Mouse (Mus musculus): ENCODE data around the gene Tas2r103. TPM values are rescaled to one million over a fixed set of nuclear protein-coding genes. Genes with fewer than 3 reads are reported as not detected.

Gene Tas2r103
- not detected in 2 replicates for polyA plus RNA-seq (2012; rRNA removed)

DNA sequence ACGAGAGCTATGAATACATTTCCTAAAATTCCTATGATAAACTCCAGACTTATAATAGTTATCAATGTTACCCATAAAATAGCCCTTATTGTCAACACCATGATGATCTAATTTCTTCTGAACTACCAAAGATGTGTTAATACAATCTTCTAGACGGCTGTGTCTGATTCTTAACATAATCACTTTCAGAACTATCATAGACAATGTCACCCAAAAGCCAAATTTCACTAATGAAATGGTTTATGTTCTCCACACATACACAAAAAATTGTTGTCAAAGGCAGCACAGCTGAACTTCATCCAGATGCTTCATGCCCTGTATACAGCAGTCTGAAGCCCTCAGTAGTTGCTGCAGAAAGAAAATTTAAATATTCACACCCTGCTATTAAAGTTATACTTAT is at the start of gene Tas2r103:
Gene Tas2r103, minus strand, starts transcription at position 101 of the 400 bp plus-strand sequence.

DNA sequence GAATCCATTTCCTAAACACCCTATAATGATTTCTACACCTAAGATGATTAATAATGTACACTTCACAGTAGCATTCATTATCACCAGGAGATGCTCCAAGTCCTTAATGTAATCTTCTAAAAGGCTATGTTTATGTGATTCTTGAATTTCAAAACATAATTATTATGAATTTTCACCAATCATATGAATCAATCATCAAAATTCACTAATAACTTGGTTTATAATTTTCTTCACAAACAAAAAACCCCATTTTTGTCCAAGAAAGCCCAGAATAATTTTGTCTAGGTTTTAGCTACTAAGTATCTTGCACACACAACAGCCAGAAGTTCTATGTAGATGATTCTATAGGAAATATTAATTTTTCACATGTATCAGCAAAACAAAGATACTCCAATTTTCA is 18.8 kb upstream of the Tas2r103 start, which contains the start of gene Tas2r140:
Gene Tas2r140, minus strand, starts transcription at position 101 of the 400 bp plus-strand sequence.

Other genes with a start within 250 kb of the Tas2r103 start
- gene Tas2r117, start 234.3 kb downstream of the Tas2r103 start, polyA plus RNA-seq (2012; rRNA removed) = not detected in 2 replicates
- gene Tas2r123, start 190.0 kb downstream of the Tas2r103 start, polyA plus RNA-seq (2012; rRNA removed) = not detected in 2 replicates
- not detected in 2 replicates for gene Tas2r116, start 181.7 kb downstream of the Tas2r103 start, polyA plus RNA-seq (2012; rRNA removed)
- not detected in 2 replicates for gene Tas2r110, start 169.1 kb downstream of the Tas2r103 start, polyA plus RNA-seq (2012; rRNA removed)
- gene Tas2r113, start 144.1 kb downstream of the Tas2r103 start, polyA plus RNA-seq (2012; rRNA removed) = not detected in 2 replicates
- gene Tas2r125, start 127.5 kb downstream of the Tas2r103 start, polyA plus RNA-seq (2012; rRNA removed) = not detected in 2 replicates
- not detected in 2 replicates for gene Tas2r129, start 86.0 kb downstream of the Tas2r103 start, polyA plus RNA-seq (2012; rRNA removed)
- not detected in 2 replicates for gene Tas2r131, start 79.2 kb downstream of the Tas2r103 start, polyA plus RNA-seq (2012; rRNA removed)
- not detected in 2 replicates for gene Tas2r109, start 56.1 kb downstream of the Tas2r103 start, polyA plus RNA-seq (2012; rRNA removed)
- gene Tas2r140, start 18.7 kb upstream of the Tas2r103 start, polyA plus RNA-seq (2012; rRNA removed) = not detected in 2 replicates
- 24.5 and 29.3 TPM in 2 replicates for gene Smim10l1, start 67.8 kb upstream of the Tas2r103 start, polyA plus RNA-seq (2012; rRNA removed)

Measured in central nervous system, embryonic 11.5 days (tissue).